Mouse (Mus musculus) frontal cortex, postnatal 14 days (tissue): ENCODE results near the gene Rnpepl1.
A peak's percentile ranks its signal among the peaks of the same experiment; 100 is the strongest.
"Not testable (repeated sequence)": the region's sequence is repeated elsewhere in the genome, so short reads cannot be mapped to it uniquely, and the experiment has no call there.

ENCODE experiments used
- DNase-seq, 2 experiments: peaks; one replicate each; pipeline ENCODE4 v3.0.0; 2022; ENCODE audit warnings: low spot score in 2 of 2

Gene Rnpepl1

GRCm38 (mm10) chr1:92943219-92943989, 32.8 kb downstream of the Rnpepl1 start:
- DNase-seq: no peak

DNA sequence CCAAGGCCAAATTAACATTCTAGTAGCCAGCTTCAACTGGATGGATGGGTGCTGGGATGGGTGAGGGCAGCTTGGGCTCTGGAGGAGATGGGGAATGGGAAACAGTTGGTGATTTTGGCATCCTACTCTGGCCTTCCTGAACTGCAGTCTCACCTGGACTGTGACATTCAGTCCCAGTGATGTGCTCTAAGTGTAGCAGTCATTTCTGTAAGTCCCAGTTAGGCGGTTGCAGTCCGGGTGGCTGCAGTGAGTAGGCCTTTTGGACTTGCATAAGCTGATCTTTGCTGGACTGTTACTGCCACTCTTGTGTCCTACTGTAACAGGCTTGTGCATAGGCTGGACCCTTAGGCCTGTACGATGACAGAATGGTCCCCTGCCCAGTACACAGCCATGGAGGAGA, 37.4 kb downstream of the Rnpepl1 start:
- no peak for DNase-seq

DNA sequence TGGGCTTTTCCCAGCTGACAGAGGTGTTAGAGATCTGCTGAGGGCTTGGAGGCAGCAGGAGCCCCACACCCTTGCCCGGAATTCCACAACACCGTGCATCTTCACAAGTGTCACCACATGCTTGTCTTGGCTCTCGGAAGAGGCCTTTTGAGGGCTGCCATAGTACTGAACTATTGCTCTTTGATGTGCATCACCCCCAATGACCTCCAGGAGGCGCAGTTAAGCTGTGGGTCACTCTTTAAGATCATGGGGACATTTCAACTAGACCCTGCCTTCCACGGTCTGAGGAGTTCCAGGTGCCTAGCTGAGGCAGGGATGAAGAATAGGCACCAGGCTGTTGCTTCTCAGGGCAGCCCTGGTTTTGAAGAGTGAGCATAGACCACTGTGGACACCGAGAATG, 38.8 kb downstream of the Rnpepl1 start:
- no peak for DNase-seq

DNA sequence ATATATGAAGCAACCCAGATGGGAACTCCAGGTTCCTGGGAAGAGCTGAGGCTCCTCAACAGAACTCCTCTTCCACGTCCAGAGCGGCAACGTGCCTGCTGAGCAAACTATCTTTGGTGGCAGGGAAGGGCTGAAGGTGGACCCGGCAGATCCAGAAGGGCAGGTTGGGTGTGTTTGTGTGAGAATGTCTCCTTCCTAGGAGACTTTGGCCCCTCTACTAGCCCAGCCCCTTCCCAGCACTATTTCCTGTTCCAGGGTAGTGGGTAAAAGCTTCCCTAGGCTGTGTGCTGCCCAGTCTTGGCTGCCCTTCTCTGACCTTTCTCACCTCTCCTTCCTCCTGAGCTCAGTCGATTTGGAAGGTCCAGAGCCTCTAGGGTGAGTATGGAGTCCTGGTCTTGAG, 40.0 kb downstream of the Rnpepl1 start, which contains the start of gene Gpr35:
TSS of gene Gpr35 (plus strand) at position 259 of the 400 bp plus-strand sequence.
- no peak for DNase-seq

GRCm38 (mm10) chr1:92953641-92954040, 43.1 kb downstream of the Rnpepl1 start:
- DNase-seq: no peak

- peak; percentile 60 to 75 for DNase-seq
Observed at GRCm38 (mm10) chr1:92956571-92957335, 46.2 kb downstream of the Rnpepl1 start.

- no peak for DNase-seq
Observed at GRCm38 (mm10) chr1:92958999-92959398, 48.4 kb downstream of the Rnpepl1 start.

DNA sequence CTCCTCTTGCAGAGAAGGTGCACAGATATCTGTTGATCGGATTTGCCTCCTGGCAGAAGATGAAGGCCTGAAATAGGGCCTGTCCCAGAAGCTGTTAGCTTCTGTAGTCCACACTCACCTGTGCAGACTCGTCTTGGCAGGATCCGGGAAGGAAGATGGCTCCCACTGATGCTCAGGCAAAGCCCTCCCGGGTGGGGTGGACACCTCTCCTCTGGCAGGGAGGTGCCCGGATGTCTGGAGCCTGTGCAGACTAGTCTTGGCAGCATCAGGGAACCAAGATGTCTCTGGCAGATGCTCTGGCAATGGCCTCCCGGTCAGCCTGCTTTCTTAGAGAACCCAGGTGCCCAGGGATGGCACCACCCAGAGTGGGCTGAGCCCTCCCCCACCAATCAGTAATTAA, 60.2 kb downstream of the Rnpepl1 start:
- not testable (repeated sequence) for DNase-seq

GRCm38 (mm10) chr1:92971879-92972795, 61.6 kb downstream of the Rnpepl1 start:
- DNase-seq: no peak

DNA sequence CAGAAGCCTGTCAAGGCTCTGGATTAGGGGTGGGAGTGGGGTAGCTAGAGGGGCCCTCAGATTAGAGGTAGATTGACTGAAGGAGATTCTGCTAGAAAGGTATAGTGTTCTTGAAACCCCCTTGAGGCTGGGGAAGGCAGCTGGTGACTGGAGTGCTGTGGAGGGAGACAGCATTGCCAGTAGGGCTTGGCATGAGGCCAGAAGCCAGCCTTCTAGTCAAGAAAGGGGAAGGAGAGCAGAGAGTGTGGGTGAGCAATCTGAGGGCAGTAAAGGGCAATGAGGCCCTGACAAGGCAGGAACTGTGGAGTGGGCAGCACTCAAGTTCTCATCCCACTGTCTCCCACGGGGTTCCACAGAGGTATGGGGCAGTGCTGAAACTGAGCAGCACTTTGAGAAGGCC, 62.3 kb downstream of the Rnpepl1 start:
- DNase-seq: peak in 1 of 2 experiments; percentile 28
